Mouse (Mus musculus): ENCODE measurements around the gene Lasp1.
A peak's percentile ranks its signal among the peaks of the same experiment; 100 is the strongest.
"Not testable (repeated sequence)": the region's sequence is repeated elsewhere in the genome, so short reads cannot be mapped to it uniquely, and the experiment has no call there.

The Lasp1 gene

DNA sequence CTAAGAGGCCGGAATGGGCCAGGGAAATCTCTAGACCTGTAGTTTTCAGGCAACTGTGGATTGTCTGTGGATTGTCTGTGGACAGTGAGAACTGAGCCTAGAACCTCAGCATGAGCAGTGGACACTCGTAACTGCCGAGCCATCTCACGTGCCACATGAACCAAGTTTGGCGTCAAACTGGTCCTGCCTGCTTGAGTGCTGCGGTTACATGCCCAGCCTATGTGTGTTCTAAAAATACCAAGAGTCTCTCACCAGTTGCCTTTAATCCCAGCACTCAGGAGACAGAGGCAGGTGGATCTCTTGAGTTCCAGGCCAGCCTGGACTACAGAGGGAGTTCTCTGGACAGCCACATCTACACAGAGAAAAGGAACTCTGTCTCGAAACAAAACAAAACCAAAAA is 30.6 kb downstream of the Lasp1 start:
- DNase-seq (ENCODE audit: low read depth) = no peak

DNA sequence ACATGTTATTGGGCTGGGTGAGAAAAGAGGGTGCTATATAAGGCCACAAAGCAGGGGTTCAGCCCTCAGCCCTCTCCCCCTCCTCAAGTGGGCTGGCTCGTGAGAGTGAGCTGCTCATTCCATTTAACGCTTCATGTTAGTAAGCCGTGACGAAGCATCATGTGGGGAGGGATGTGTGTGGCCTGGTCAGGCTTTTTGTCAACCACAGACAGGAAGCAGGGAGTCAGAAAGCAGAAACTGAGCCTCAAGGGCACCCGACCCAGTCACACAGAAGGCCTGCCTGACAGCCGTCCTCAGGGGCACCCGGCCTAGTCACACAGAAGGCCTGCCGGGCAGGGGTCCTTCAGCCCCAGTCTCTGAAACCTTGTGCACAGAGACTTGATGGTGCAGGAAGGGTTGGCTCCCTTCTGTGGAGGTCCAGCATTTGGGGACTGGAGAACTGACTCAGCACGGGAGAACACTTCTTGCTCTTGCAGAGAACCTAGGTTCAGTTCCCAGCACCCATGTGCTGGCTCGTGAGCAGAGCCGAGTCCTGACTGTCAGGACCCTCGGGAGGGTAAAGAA is 31.2 kb downstream of the Lasp1 start:
- no peak for DNase-seq (ENCODE audit: low read depth)

- no peak for DNase-seq (ENCODE audit: low read depth)
Observed at GRCm38 (mm10) chr11:97830501-97830900, 31.7 kb downstream of the Lasp1 start.

- DNase-seq (ENCODE audit: low read depth) = no peak
Observed at GRCm38 (mm10) chr11:97832001-97832400, 33.2 kb downstream of the Lasp1 start.

- no peak for DNase-seq (ENCODE audit: low read depth)
Observed at GRCm38 (mm10) chr11:97833352-97833751, 34.6 kb downstream of the Lasp1 start.

GRCm38 (mm10) chr11:97836541-97836940 is 37.7 kb downstream of the Lasp1 start:
- no peak for DNase-seq (ENCODE audit: low read depth)

- DNase-seq (ENCODE audit: low read depth) = not testable (repeated sequence)
Observed at GRCm38 (mm10) chr11:97837051-97837450, 38.3 kb downstream of the Lasp1 start.

DNA sequence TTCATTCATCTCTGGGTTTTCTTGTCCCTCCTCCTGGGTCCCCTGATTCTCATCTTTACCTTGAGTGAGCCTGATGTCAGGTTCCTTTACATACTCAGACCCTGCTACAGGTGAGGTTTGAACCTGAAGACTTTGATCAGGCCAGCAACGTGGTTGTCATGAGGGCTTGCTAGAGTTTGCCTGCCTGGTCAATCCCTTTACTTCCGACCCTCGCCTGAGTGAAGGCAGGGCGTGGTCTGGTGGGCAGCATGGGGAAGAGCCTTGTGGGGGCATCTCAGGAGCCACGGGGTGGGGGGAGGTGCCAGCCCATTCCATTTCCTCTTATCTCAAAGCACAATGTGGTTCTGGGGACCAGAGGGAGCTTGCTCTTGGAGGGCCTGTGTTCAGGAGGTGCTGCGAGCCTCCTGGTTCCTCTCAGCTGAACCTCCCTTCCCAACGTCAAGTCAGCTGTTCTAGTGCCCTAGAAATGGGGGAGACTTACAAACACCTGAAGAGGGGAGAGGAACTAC is 38.9 kb downstream of the Lasp1 start:
- DNase-seq (ENCODE audit: low read depth) = no peak

DNA sequence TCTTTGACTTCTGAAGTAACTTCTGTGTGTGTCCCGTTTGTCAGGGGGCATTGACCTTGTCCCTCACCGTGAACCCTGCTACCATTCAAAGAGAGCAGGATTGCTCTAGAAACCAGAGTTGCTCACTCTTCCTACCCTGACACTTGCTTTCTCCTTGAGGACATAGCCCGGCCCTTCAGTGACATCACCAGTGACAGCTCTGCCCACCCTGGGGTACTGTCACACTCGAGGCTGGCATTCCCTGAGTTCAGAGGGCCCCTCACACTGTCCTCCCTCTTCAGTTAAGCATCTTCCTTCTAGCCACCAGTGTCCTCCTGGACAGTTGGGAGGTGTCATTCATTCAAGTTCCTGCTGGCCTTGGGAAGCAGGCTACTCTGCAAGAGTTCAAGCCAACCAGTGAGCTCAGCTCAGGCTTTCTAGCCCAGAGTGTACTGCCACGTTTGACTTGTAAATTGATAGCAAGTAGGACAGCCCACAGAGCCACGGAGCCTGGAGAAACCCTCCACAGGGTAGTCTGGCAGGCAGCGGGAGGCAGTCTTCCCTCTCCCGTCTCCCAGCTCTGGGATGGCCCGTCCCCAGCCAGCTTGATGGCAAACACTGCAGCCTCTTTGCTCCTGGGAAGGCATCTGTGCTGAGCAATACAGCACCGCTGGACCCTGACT is 40.1 kb downstream of the Lasp1 start:
- no peak for DNase-seq (ENCODE audit: low read depth)

DNA sequence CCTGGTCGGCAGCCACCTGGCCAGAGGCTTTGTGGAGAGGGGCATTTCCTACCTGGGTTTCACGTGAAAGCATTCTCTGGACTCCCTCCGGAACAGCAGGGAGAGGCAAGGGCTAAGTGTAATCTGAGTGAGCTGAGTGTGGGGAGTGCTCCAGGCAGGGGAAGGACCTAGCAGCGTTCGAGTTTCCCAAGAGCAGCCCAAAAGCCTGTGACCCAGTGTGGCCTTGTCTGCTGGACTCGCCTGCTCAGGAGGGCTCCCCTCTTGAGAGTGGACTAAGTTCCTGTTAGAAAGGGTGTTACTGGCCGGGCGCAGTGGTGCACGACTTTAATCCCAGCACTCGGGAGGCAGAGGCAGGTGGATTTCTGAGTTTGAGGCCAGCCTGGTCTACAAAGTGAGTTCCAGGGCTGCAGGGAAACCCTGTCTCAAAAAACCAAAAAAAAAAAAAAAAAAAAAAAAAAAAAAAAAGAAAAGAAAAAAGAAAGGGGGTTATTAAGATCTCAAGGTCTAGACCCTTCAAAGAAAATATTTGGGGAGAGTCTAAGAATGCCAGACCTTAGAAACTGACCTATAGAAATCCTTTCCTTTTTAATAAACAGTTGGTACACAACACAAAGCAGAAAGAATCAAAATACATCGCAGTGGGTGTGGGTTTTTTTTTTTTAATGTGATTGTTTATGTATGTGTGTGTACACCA is 40.8 kb downstream of the Lasp1 start:
- no peak for DNase-seq (ENCODE audit: low read depth)

DNA sequence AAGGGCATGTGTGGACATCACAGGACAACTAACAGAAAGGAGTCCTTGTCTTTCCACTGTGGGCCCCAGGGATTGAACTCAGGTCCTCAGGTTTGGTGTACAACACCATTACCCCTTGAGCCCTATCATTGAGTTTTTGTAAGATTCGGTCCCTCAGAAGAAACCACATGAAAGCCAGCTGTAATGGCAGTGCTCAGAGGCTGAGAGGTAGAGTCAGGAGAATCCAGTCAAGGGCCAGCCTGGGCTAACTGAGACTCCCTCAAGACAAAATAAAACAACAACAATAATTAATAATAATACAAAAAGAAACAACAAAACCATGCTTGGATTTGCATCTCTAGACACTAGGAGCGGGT is 41.3 kb downstream of the Lasp1 start:
- no peak for DNase-seq (ENCODE audit: low read depth)

DNA sequence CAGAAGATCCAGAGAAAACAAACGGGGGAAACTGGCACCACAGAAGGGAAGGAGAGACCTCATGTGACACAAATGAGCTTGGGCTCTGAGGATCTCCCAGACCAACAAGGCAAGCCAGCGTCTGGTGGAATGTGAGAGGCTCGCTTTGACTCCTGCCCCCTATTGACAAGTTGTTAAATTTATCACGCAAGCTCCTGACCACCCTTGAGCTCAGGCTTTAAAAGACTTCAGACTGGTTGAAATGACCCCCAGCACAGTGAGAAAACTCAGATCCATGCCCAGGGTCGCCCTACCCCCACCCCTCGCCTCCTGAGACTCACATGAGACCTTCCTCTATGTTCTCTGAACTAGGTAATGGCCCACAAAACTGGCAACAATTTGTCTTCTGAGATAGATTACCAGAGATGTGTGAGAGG is 41.7 kb downstream of the Lasp1 start, which contains the start of gene B230217C12Rik:
B230217C12Rik (plus strand) TSS at position 242 of the 416 bp plus-strand sequence.
- no peak for DNase-seq (ENCODE audit: low read depth)

GRCm38 (mm10) chr11:97840991-97841661 is 42.3 kb downstream of the Lasp1 start:
- peak; percentile 33 for DNase-seq (ENCODE audit: low read depth)

GRCm38 (mm10) chr11:97842001-97842400 is 43.2 kb downstream of the Lasp1 start:
- DNase-seq (ENCODE audit: low read depth) = no peak

- no peak for DNase-seq (ENCODE audit: low read depth)
Observed at GRCm38 (mm10) chr11:97850367-97850766, 51.6 kb downstream of the Lasp1 start.

DNA sequence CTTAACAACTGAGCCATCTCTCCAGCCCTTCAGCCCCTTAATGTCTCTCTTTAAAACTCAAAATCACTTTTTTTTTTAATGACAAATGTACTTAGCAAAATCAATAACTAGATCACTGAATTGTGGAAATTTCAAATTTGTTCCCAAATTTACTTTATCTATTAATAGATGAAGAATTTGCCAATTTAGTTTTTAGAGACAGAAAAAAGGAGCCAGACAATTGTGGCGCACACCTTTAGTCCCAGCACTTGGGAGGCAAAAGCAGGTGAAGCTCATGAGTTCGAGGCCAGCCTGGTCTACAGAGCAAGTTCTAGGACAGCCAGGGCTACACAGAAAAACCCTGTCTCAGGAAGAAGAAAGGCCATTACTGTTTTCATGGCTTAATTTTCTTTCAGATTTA is 52.8 kb downstream of the Lasp1 start:
- no peak for DNase-seq (ENCODE audit: low read depth)

DNA sequence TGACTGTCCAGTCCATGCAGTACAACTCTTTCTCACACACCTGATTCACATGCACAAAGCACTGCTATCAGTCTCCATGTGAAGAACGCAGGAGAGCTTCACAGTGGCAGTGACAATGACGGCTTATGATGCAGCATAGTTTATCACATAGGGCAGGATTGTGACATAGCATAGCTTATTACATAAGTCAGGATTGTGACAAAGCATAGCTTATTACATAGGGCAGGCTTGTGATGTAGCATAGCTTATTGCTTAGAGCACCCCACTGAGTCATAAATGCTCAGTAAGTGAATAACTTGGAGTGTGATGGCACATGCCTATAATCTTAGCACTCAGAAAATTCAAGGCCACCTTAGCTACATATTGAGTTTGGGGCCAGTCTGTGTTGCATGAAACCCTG is 56.7 kb downstream of the Lasp1 start:
- no peak for DNase-seq (ENCODE audit: low read depth)

DNA sequence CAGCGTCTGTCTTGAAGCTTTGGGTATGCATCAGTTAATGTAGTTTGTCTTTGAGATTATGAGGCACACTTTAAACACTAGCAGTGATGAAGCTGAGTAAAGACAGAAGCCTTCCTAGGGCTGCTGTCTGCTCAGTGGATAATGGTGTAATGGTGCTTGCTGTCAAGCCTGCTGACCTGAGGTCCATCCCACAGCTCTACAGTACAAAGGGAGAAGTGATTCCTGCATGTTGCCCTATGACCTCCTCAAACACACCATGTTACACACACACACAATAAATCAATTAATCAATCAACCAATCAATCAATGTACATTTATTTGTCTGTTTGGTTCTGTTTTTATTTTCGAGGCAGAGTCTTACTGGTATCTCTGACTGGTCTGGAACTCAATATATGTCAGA is 63.3 kb downstream of the Lasp1 start:
- DNase-seq (ENCODE audit: low read depth) = no peak

GRCm38 (mm10) chr11:97865421-97865820 is 66.6 kb downstream of the Lasp1 start:
- DNase-seq (ENCODE audit: low read depth) = no peak

DNA sequence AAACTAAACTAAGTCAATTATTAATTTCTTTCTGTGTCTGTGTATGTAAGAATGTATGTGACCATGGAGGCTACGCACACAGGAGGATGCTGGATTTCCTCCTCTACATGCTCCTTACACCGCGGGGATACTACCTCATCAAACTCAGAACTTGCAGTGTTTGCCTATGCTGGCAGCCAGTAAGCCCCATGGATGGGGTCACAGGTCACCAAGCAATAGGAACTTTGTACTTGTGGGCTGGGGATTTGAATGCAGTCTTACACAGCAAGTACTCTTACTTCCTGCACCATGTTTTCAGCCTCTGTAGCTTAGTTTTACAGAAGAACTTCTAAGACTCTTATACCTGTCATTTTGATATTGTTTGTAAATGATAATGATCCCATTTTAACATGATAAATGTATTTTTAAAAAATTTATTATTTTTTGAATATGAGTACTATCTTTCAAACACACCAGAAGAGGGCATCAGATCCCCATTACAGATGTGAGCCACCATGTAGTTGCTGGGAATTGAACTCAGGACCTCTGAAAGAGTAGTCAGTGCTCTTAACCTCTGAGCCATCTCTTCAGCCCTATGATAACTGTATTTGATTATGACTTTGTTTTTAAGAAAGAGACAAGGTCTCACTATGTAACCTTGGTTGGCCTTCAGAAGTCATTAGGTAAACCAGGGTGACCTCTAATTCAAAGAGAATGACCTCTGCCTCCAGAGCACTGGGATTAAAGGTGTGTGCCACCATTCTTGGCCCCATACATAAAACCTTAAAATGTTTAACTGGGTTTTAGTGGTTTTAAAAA is 67.5 kb downstream of the Lasp1 start:
- DNase-seq (ENCODE audit: low read depth) = no peak

- DNase-seq (ENCODE audit: low read depth) = no peak
Observed at GRCm38 (mm10) chr11:97867591-97867990, 68.8 kb downstream of the Lasp1 start.

GRCm38 (mm10) chr11:97872378-97872777 is 73.6 kb downstream of the Lasp1 start:
- DNase-seq (ENCODE audit: low read depth) = not testable (repeated sequence)

All from c-Kit-positive CD71-positive TER-119-negative erythroid progenitor cells, embryonic 14.5 days (primary cell).